ENCODE assay signal across 8 mouse cellular contexts in genomic region chr11:120948328-120948727, GRCm38 (mm10). TPM values are rescaled to one million over a fixed set of nuclear protein-coding genes. Genes with fewer than 3 reads are reported as not detected.
DNase-seq lines count a peak whose midpoint lies in the region; ATAC-seq and TF ChIP-seq lines count a peak whose summit lies in the region.

Gene Slc16a3, plus strand, starts transcription at chr11:120948480.

- no peaks in the 10 kb centered on the region for H3K9me3 ChIP-seq in ES-Bruce4 (replicated peaks; ENCODE audit: control insufficient read depth, insufficient read depth, low read length, poor library complexity, severe bottlenecking)

- no peak for TF ChIP-seq POLR2A in heart, adult 2 months (IDR thresholded peaks at IDR 0.05; ENCODE audit: insufficient read depth, low read depth, low read length)
- TF ChIP-seq POLR2A in ES-Bruce4 (IDR thresholded peaks at IDR 0.05; ENCODE audit: insufficient read depth, low read length) = no peak
- TF ChIP-seq POLR2A in liver, adult 2 months (IDR thresholded peaks at IDR 0.05; ENCODE audit: extremely low read depth, insufficient read depth, low read length) = no peak

- WGBS in heart, adult 2 months = 33% methylated on average over 12 of the region's 12 CpGs
- 20% methylated on average over 12 of the region's 12 CpGs for WGBS in liver, adult 2 months

- DNase-seq in heart, adult 2 months = no peak
- DNase-seq in heart, postnatal 14 days = no peak
- DNase-seq in gastrocnemius, postnatal 14 days = no peak
- no peak for DNase-seq in liver, adult 2 months (ENCODE audit: extremely low read depth, low read depth, low spot score)
- no peak for DNase-seq in layer of hippocampus, adult 9-10 months (ENCODE audit: low spot score)

- intact Hi-C loops in heart, adult 2 months (cut with DNase I) = no loop called here
- intact Hi-C loops in heart, postnatal 14 days (cut with DNase I) = no loop called here
- intact Hi-C loops in gastrocnemius, postnatal 14 days (cut with DNase I; ENCODE audit: low total_unique reads) = no loop called here

- TF ChIP-seq EP300 in heart, adult 2 months (IDR thresholded peaks at IDR 0.05; ENCODE audit: insufficient read depth, low read depth, low read length) = no peak
- no peak for TF ChIP-seq EP300 in ES-Bruce4 (IDR thresholded peaks at IDR 0.05; ENCODE audit: insufficient read depth, low read depth, low read length)

- H3K4me3 ChIP-seq in heart, adult 2 months = peak within 1 kb of the TSS; percentile 55
- peak within 1 kb of the TSS; percentile 93 for H3K4me3 ChIP-seq in ES-Bruce4 (ENCODE audit: low read depth, low read length)
- peak within 1 kb of the TSS; percentile 26; the same call in 1 of the 2 replicates for H3K4me3 ChIP-seq in liver, adult 2 months (ENCODE audit: insufficient read depth, low read depth, low read length)

- H3K9ac ChIP-seq in heart, adult 2 months (ENCODE audit: low read depth, low read length) = peak within 1 kb of the TSS; percentile 65
- H3K9ac ChIP-seq in ES-Bruce4 (ENCODE audit: low read depth, poor library complexity, severe bottlenecking) = peak within 1 kb of the TSS; percentile 74
- peak within 1 kb of the TSS; percentile 38 for H3K9ac ChIP-seq in liver, adult 2 months (ENCODE audit: low read depth, low read length)

- no peaks in the 10 kb centered on the region for H3K27me3 ChIP-seq in heart, adult 2 months (ENCODE audit: control insufficient read depth, insufficient read depth, low read length)
- H3K27me3 ChIP-seq in ES-Bruce4 (ENCODE audit: control insufficient read depth, insufficient read depth, low read length, poor library complexity, severe bottlenecking) = no peaks in the 10 kb centered on the region
- peaks cover 6% of the 10 kb centered on the region for H3K27me3 ChIP-seq in liver, adult 2 months (ENCODE audit: control insufficient read depth, insufficient read depth, low read length)

- no peaks in the 10 kb centered on the region for H3K79me2 ChIP-seq in heart, adult 2 months (replicated peaks; ENCODE audit: control insufficient read depth, insufficient read depth, low read length)
- no peaks in the 10 kb centered on the region for H3K79me2 ChIP-seq in liver, adult 2 months (ENCODE audit: control insufficient read depth, insufficient read depth, low read length)

- H3K4me1 ChIP-seq in heart, adult 2 months (ENCODE audit: control insufficient read depth, insufficient read depth, low read length) = peaks cover 7% of the 10 kb centered on the region
- peaks cover 5% of the 10 kb centered on the region for H3K4me1 ChIP-seq in ES-Bruce4 (ENCODE audit: control insufficient read depth, insufficient read depth, low read length)
- H3K4me1 ChIP-seq in liver, adult 2 months (ENCODE audit: control insufficient read depth, insufficient read depth, low read length) = no peaks in the 10 kb centered on the region

- H3K36me3 ChIP-seq in heart, adult 2 months (ENCODE audit: control insufficient read depth, insufficient read depth, low read length) = no peaks in the 10 kb centered on the region
- no peaks in the 10 kb centered on the region for H3K36me3 ChIP-seq in ES-Bruce4 (ENCODE audit: control insufficient read depth, insufficient read depth, low read length, poor library complexity, severe bottlenecking)
- H3K36me3 ChIP-seq in liver, adult 2 months (ENCODE audit: control insufficient read depth, insufficient read depth, low read length) = no peaks in the 10 kb centered on the region

- peak within 1 kb of the TSS; percentile 17 for H3K27ac ChIP-seq in heart, adult 2 months
- no peak within 1 kb of the TSS for H3K27ac ChIP-seq in ES-Bruce4 (ENCODE audit: insufficient read depth, low read length)
- H3K27ac ChIP-seq in liver, adult 2 months (replicated peaks; ENCODE audit: insufficient read depth, low read depth, low read length) = no peak within 1 kb of the TSS

- peak; percentile 38; the same call in 1 of the 2 replicates for ATAC-seq in neutrophil, adult 5-6 weeks (ENCODE audit: extremely low read depth, insufficient number of reproducible peaks, low FRiP score, poor library complexity, severe bottlenecking)
- ATAC-seq in megakaryocyte-erythroid progenitor cell, adult 5-6 weeks (replicated peaks; ENCODE audit: low FRiP score, low TSS enrichment, poor library complexity, severe bottlenecking) = no peak

- no peak for TF ChIP-seq CTCF in heart, adult 2 months (IDR thresholded peaks at IDR 0.05)
- no peak for TF ChIP-seq CTCF in ES-Bruce4 (IDR thresholded peaks at IDR 0.05; ENCODE audit: low read depth, low read length)
- TF ChIP-seq CTCF in liver, adult 2 months (IDR thresholded peaks at IDR 0.05; ENCODE audit: low read depth, low read length) = no peak

RNA-seq across cellular contexts. Expression of gene Slc16a3, which starts in this region (rescaled TPM):
- 1 to 10 TPM; 1.2 to 1.3 TPM for total RNA-seq in heart, adult 2 months (2021)
- 4.0 and 4.2 TPM in 2 replicates for polyA plus RNA-seq in heart, adult 2 months (2012; rRNA removed)
- 1 to 10 TPM; 1.9 to 2.2 TPM for total RNA-seq in heart, postnatal 14 days (2021)
- 80.9 and 84.3 TPM in 2 replicates for polyA plus RNA-seq in ES-Bruce4 (2011; ENCODE audit: insufficient read depth, insufficient read length, low read depth, missing spikeins)
- total RNA-seq in gastrocnemius, postnatal 14 days (2021) = 100 to 1,000 TPM; 272 to 355 TPM
- 0.28 and 0.47 TPM in 2 replicates for total RNA-seq in liver, adult 2 months (2014; rRNA removed)
- 0.51 and 0.52 TPM in 2 replicates for polyA plus RNA-seq in liver, adult 2 months (2012; rRNA removed)
- 216 and 232 TPM in 2 replicates for total RNA-seq in neutrophil, adult 5-6 weeks (2017)
- 0.15 and 1.9 TPM in 2 replicates for total RNA-seq in megakaryocyte-erythroid progenitor cell, adult 5-6 weeks (2014; fragmentation: Nextera tagmentation)
- 2.1 and 3.2 TPM in 2 replicates for total RNA-seq in megakaryocyte-erythroid progenitor cell, adult 5-6 weeks (2017)

Comparison
In these comparisons a context has a peak if more than half of its experiments do, and no peak if none do; other contexts are left out.
1. RNA of gene Slc16a3 (total RNA-seq): 272 to 355 TPM in gastrocnemius, postnatal 14 days and 216 to 232 TPM in neutrophil, adult 5-6 weeks; 1.9 to 2.2 TPM in heart, postnatal 14 days, 0.15 to 3.2 TPM in megakaryocyte-erythroid progenitor cell, adult 5-6 weeks, 1.2 to 1.3 TPM in heart, adult 2 months and 0.28 to 0.47 TPM in liver, adult 2 months; every median in the first group is over 10 times any median in the second.
2. RNA of gene Slc16a3 (polyA plus RNA-seq): 80.9 to 84.3 TPM in ES-Bruce4; 4.0 to 4.2 TPM in heart, adult 2 months and 0.51 to 0.52 TPM in liver, adult 2 months; every median in the first group is over 10 times any median in the second.
3. H3K4me3 ChIP-seq: peak in every context shown above with its lines; median percentile 93 in ES-Bruce4; 55 in heart, adult 2 months; 26 in liver, adult 2 months.
4. Peak in every context shown above with its lines, with median percentiles within 50 percentile points of each other: H3K9ac ChIP-seq.